Mouse (Mus musculus) retina, postnatal 1 day (tissue): ENCODE measurements at regions not wholly inside any gene's neighbourhood (a gene's known extent, or its start where the extent isn't known, plus 50 kb on each side); places are given as distances from the start of the nearest gene placed in this dataset.

Experiments used
- DNase-seq: peaks from one replicate; pipeline ENCODE4 v3.0.0-alpha.2; 2012

DNA sequence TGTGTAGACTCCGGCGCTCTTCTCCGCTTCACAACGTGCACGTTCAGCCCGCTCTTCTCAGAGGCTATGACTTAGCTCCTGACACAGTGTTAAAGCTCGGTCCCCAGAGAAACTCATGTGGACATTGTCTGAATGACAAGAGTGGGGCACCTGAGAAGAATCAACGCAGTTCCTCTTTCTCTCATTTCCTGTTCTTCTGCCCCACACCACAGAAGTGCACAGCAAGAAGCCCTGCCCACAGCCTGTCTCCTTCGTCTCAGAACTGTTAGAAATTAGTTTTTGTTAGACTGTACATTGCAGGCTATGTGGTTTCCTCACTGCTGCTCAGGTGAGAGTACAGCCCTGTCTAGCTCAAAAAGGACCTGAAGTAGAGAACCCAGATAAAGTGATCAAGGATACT lies 94.1 kb upstream of the Nsun2 start:
- DNase-seq = no peak

DNA sequence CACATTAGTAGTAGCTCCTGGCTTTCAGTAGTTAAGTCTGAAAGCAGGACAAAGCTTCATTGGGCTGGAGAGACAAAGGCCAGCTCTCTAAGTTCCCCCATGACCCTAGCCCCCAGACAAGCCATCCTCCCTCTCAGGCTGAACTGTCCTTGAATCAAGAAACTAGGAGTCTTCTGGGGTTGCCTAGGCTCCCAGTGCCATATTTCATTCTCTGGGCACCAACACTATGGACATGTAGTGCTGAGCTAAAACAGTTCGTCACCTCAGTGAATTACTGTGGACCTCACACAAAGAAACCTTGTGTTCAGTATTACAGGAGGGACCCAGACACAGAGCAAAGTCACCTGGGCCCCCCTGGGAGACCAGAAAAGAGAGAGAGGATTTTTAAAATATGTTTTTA lies 91.7 kb upstream of the Nsun2 start:
- DNase-seq = no peak

DNA sequence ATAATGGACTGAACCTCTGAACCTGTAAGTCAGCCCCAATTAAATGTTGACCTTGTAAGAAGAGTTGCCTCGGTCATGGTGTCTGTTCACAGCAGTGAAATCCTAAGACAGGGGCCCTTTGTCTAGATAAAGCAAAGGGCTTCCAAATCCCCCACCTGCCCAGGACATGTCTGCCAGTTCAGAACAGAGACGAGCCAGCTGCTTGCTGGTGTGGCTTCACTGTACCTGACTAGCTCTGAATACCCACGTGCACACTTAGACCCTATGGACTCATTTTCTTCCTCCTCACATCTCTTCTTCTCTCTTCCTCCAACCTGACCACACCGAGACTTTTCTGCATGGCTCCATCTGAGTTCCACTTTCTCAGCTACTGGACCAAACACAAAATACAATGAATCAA lies 87.9 kb upstream of the Nsun2 start:
- no peak for DNase-seq
